Mouse (Mus musculus) G1E (cell line): ENCODE measurements around the gene Tspan17.

Experiments
- CTCF ChIP-seq: IDR thresholded peaks from 2 replicates; pipeline ENCODE4 v1.5.1; 2012; ENCODE audit warnings: low read depth, low read length, inconsistent platforms, mixed read lengths
- GATA1 ChIP-seq: IDR thresholded peaks from 2 replicates; pipeline ENCODE4 v1.6.1; 2012; ENCODE audit warnings: borderline replicate concordance, low read length, inconsistent platforms, mixed read lengths
- GATA2 ChIP-seq: IDR thresholded peaks from 2 replicates; pipeline ENCODE4 v1.6.1; 2012; ENCODE audit warnings: low read depth, low read length, inconsistent platforms, borderline replicate concordance

DNA sequence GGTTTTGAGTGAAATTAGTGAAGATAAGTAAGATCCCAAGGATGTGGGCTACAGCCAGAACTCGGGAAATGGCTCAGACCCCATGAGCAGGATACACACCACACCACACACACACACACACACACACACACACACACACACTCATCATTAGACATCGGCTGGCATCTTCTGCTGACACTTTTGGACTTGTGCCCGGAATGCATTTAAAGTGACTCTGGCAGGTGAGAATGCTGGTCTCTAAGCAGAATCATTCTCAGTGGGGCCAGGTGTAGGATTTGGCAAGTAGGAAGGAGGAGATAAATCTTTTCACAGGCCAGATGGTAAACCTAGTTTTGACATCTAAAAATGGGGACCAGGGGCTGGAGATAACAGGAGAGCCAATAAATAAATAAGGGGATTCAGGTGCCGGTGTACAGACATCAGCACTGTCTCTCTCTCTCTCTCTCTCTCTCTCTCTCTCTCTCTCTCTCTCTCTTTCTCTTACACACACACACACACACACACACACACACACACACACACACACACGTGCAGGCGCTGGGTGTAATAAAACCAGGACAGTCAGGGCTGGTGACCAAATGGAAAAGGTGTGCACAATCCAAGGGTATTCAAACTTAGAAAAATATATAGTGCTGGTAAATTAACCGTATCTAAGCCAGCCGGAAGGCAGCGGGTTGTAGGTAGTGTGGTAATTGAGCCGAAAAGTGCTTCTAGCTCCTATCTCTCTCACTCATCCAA is 31.9 kb upstream of the Tspan17 start:
- TF ChIP-seq GATA2 (no peak), CTCF (no peak), GATA1 (no peak)
